In the genomic region with DNA sequence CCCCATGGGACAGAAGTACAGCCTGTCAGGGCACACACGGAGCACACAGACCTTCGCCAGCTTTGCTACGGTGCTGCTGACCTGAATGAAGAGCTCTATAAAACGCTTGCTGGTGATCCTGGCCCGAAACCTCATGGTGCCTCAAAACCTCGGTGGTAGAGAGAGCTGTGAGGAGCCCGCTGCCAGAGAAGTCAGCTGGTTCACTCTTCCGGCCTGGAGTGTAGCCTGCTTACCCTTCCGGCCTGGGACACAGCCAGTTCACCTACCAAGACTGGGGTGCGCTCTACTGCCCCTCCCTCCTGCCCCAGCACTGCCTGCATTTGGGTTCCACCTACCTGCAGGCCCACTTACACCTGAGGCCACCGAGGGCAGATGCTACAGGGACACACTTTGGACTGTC, we compare ENCODE assay signal across 20 mouse cellular contexts. TPM values are rescaled to one million over a fixed set of nuclear protein-coding genes. Genes with fewer than 3 reads are reported as not detected.
DNase-seq lines count a peak whose midpoint lies in the region; ATAC-seq and TF ChIP-seq lines count a peak whose summit lies in the region.
"Had no signal": no experiment of that assay in that cellular context is flagged by ENCODE, and none has a peak within 500 bp of the region (broad histone marks: within the 10 kb centered on the region; RNA-seq: fewer than 3 reads in every experiment).

A gene (minus strand): TSS at position 220 of the 400 bp plus-strand sequence.

- H3K9ac ChIP-seq in ES-Bruce4 (ENCODE audit: low read depth, poor library complexity, severe bottlenecking): no peak within 1 kb of the TSS
- H3K9ac ChIP-seq: forebrain, embryonic 15.5 days; heart, embryonic 15.5 days; liver, embryonic 14.5 days had no signal

- peaks cover 43% of the 10 kb centered on the region for H3K4me1 ChIP-seq in megakaryocyte, embryonic 14.5 days
- no peaks in the 10 kb centered on the region for H3K4me1 ChIP-seq in ES-Bruce4 (ENCODE audit: control insufficient read depth, insufficient read depth, low read length)
- H3K4me1 ChIP-seq: forebrain, embryonic 15.5 days had no signal

- no peak for TF ChIP-seq EP300 in ES-Bruce4 (IDR thresholded peaks at IDR 0.05; ENCODE audit: insufficient read depth, low read depth, low read length)

- H3K9me3 ChIP-seq in megakaryocyte, embryonic 14.5 days: no peaks in the 10 kb centered on the region
- no peaks in the 10 kb centered on the region for H3K9me3 ChIP-seq in ES-Bruce4 (replicated peaks; ENCODE audit: control insufficient read depth, insufficient read depth, low read length, poor library complexity, severe bottlenecking)
- H3K9me3 ChIP-seq: forebrain, embryonic 15.5 days; heart, embryonic 15.5 days had no signal

- TF ChIP-seq CTCF in ES-Bruce4 (IDR thresholded peaks at IDR 0.05; ENCODE audit: low read depth, low read length): no peak

- H3K4me3 ChIP-seq in megakaryocyte, embryonic 14.5 days (replicated peaks): peak within 1 kb of the TSS; percentile 38
- H3K4me3 ChIP-seq in ES-Bruce4 (ENCODE audit: low read depth, low read length): peak within 1 kb of the TSS; percentile 55
- H3K4me3 ChIP-seq: forebrain, embryonic 15.5 days; heart, embryonic 15.5 days had no signal

- H3K27ac ChIP-seq in ES-Bruce4 (ENCODE audit: insufficient read depth, low read length): no peak within 1 kb of the TSS
- H3K27ac ChIP-seq: forebrain, embryonic 15.5 days; heart, embryonic 15.5 days; kidney, postnatal 0 days; liver, embryonic 14.5 days had no signal

- ATAC-seq in megakaryocyte, adult 5-6 weeks (ENCODE audit: poor library complexity, severe bottlenecking): no peak
- ATAC-seq: forebrain, embryonic 15.5 days; lung, postnatal 0 days had no signal

- peaks cover 52% of the 10 kb centered on the region for H3K36me3 ChIP-seq in megakaryocyte, embryonic 14.5 days (replicated peaks; ENCODE audit: low read length)
- H3K36me3 ChIP-seq in ES-Bruce4 (ENCODE audit: control insufficient read depth, insufficient read depth, low read length, poor library complexity, severe bottlenecking): no peaks in the 10 kb centered on the region
- H3K36me3 ChIP-seq: forebrain, embryonic 15.5 days; heart, embryonic 15.5 days had no signal

- no peaks in the 10 kb centered on the region for H3K27me3 ChIP-seq in megakaryocyte, embryonic 14.5 days (replicated peaks)
- H3K27me3 ChIP-seq in ES-Bruce4 (ENCODE audit: control insufficient read depth, insufficient read depth, low read length, poor library complexity, severe bottlenecking): no peaks in the 10 kb centered on the region
- H3K27me3 ChIP-seq: forebrain, embryonic 15.5 days; heart, embryonic 15.5 days had no signal

- peak; percentile 28 for DNase-seq in cerebellum, adult 9-11 months
- DNase-seq in cerebellum, postnatal 4 days (ENCODE audit: low spot score in 2 of 2): no peak
- peak; percentile 11 to 13 for DNase-seq in cerebellum, postnatal 36 days
- no peak for DNase-seq in right cerebral cortex, postnatal 4 days
- DNase-seq in right cerebral cortex, postnatal 14 days: no peak
- DNase-seq: adrenal gland, postnatal 14 days; embryo, embryonic 11 days; kidney, adult 18-20 months; layer of hippocampus, postnatal 36 days had no signal

- TF ChIP-seq POLR2A in ES-Bruce4 (IDR thresholded peaks at IDR 0.05; ENCODE audit: insufficient read depth, low read length): no peak

RNA-seq across cellular contexts. Expression of the gene that starts here (rescaled TPM):
- polyA plus RNA-seq in megakaryocyte, embryonic 14.5 days (2012; ENCODE audit: insufficient read depth, low replicate concordance): not detected in 2 replicates
- total RNA-seq in megakaryocyte, adult 5-6 weeks (2015): 0.65 and 0.98 TPM in 2 replicates
- total RNA-seq in megakaryocyte, adult 5-6 weeks (2017): 0.98 and 1.3 TPM in 2 replicates
- polyA plus RNA-seq in ES-Bruce4 (2011; ENCODE audit: insufficient read depth, insufficient read length, low read depth, missing spikeins): 0.56 and 0.67 TPM in 2 replicates
- total RNA-seq: gastrocnemius, adult 18-20 months had no signal
- polyA plus RNA-seq: embryonic facial prominence, embryonic 14.5 days; forebrain, embryonic 15.5 days; heart, embryonic 15.5 days; lung, postnatal 0 days; midbrain, postnatal 0 days had no signal

Comparison
In these comparisons a context has a peak if more than half of its experiments do, and no peak if none do; other contexts are left out.
1. DNase-seq: peak in cerebellum, adult 9-11 months (single experiment) and cerebellum, postnatal 36 days (2 of 2); none in cerebellum, postnatal 4 days (0 of 2), right cerebral cortex, postnatal 4 days (single experiment) and right cerebral cortex, postnatal 14 days (single experiment).